Mouse (Mus musculus): ENCODE data around the gene Hormad1.
"Not testable (repeated sequence)": the region's sequence is repeated elsewhere in the genome, so short reads cannot be mapped to it uniquely, and the experiment has no call there.

Hormad1 gene

DNA sequence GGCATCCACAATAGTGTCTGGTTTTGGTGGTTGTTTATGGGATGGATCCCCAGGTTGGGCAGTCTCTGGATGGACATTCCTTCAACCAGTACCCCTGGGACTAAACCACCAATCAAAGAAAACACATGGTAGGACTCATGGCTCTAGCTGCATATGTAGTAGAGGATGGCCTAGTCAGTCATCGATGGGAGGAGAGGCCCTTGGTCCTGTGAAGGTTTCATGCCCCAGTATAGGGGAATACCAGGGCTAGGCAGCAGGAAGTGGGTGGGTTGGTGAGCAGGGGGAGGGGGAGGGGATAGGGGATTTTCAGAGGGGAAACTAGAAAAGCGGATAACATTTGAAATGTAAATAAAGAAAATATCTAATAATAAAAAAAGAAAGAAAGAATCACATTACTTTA, 18.3 kb upstream of the Hormad1 start:
- CTCF ChIA-PET, result not testable (repeated sequence)
- POLR2A ChIA-PET, result interaction anchor here in 3 of 4 experiments (0.6 to 1.4 kb wide), 3 partner anchors 63 to 243 kb away, joined by 3 to 4 read pairs (median 3); no protein-coding TSS in a partner anchor

DNA sequence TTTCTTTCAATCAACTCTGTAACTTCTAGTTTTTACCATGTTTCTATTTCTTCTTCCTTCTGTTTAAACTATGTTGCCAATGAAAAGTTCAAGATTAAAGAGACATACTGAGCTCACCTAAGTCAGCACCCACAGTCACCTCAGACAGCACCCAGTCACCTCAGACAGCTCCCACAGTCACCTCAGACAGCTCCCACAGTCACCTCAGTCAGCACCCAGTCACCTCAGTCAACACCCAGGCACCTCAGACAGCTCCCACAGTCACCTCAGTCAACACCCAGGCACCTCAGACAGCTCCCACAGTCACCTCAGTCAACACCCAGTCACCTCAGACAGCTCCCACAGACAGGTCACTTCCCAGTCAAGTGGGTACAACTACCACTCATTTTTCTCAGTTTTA, 17.3 kb upstream of the Hormad1 start:
- CTCF ChIA-PET, result interaction anchor here in 1 of 4 experiments (0.6 to 0.7 kb wide), 2 partner anchors 242 to 524 kb away, joined by 3 read pairs; no protein-coding TSS in a partner anchor
- POLR2A ChIA-PET, result interaction anchor here in 3 of 4 experiments (0.6 to 1.7 kb wide), 8 partner anchors 9 to 156 kb away, joined by 3 to 12 read pairs (median 4); partner anchors contain the start of gene Hormad1 (in 2 of the 3)

DNA sequence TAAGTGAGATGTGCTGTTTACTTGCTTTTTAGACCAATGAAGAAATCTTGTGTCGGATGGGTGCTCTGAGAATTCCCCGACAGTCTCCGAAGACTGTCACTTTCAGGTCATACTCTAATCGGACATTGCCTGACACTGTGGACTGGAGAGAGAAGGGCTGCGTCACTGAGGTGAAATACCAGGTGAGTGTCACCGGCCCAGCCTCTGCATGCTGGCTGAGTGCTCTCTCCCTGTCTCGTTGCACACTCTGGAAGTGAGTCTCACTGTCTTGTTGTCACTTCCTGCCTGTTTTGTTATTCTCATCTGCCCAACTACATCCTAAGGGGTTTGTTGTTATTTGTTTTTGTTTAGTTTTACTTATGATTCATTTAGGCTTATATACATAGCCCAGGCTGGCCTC, 16.5 kb upstream of the Hormad1 start:
- CTCF ChIA-PET, result interaction anchor here in 2 of 4 experiments (0.6 to 1.5 kb wide), 3 partner anchors 140 to 243 kb away, joined by 3 to 4 read pairs (median 3); no protein-coding TSS in a partner anchor
- POLR2A ChIA-PET, result interaction anchor here in 3 of 4 experiments (0.6 to 1.7 kb wide), 7 partner anchors 16 to 155 kb away, joined by 3 to 12 read pairs (median 3); partner anchors contain the start of genes Hormad1 (in 2 of the 3) and Golph3l (in 1 of the 3)

DNA sequence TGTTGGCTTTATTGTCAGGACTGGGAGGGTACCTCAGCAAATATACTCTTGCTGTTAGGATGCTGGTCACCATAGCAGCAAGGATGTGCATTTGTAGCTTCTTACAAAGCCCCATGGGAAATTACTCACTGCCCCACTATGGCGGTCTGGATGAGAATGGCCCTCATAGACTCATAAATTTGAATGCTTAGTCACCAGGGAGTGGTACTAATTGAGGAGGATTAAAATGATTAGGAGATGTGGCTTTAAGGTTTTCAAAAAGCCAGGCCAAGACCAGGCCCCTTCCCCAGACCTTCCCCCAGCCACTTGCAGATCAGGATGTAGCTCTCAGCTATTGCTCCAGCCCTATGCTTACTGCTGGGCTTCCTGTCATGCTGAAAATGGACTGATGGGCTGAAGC, 9.3 kb upstream of the Hormad1 start:
- ChIA-PET POLR2A (interaction anchor here in 1 of 4 experiments (0.8 kb wide), 1 partner anchor 13 kb away, joined by 3 read pairs; no protein-coding TSS in a partner anchor), CTCF (interaction anchor here in 3 of 4 experiments (0.6 to 1.7 kb wide), 3 partner anchors 15 to 176 kb away, joined by 3 to 7 read pairs (median 5); no protein-coding TSS in a partner anchor)

DNA sequence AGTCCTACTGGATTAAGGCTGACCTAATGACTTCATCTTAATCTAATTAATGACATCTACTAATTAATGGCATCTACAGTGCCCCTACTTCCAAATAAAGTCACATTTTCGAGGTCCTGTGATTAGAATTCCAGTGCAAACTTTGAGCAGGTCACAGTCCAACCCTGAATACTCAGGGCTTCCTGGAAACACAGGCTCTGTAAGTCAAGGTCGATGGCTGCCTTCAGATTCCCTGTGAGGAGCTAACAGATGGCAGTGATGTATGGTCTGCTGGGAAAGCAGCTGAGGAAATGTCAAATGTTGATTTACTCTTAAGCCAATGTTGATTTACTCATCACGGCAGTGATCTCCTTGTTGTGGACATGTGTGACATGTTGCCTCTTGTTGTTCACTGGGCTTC, 5.5 kb upstream of the Hormad1 start:
- ChIA-PET POLR2A (interaction anchor here (0.6 to 0.9 kb wide), 5 partner anchors 9 to 182 kb away, joined by 3 to 10 read pairs (median 3); no protein-coding TSS in a partner anchor), CTCF (interaction anchor here in 2 of 4 experiments (0.7 to 1.4 kb wide), 2 partner anchors 37 to 60 kb away, joined by 3 to 5 read pairs; no protein-coding TSS in a partner anchor)

DNA sequence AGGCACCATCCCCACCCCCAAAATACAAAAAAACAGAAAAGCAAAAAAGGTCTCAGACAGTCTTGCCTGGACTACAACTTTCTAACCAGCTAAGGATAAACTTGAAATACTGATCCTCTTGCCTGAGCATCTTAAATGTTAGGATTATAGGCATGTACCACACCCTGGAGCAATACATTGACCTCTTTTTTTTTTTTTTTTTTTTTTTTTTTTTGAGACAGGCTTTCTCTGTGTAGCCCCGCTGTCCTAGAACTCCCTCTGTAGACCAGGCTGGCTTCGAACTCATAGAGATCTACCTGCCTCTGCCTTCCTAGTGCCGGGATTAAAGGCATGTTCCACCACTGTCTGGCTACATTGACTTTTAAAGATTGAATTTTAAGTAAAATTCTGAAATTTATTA, 1.3 kb downstream of the Hormad1 start:
- ChIA-PET POLR2A (interaction anchor here in 3 of 4 experiments (0.6 to 2.2 kb wide), 13 partner anchors 24 to 343 kb away, joined by 3 to 11 read pairs (median 3); partner anchors contain the start of genes Golph3l (in 2 of the 3), Car14 (in 1 of the 3) and Ensa (in 1 of the 3)), CTCF (interaction anchor here in 3 of 4 experiments (0.6 to 1.0 kb wide), 3 partner anchors 43 to 942 kb away, joined by 3 to 4 read pairs (median 4); no protein-coding TSS in a partner anchor)

DNA sequence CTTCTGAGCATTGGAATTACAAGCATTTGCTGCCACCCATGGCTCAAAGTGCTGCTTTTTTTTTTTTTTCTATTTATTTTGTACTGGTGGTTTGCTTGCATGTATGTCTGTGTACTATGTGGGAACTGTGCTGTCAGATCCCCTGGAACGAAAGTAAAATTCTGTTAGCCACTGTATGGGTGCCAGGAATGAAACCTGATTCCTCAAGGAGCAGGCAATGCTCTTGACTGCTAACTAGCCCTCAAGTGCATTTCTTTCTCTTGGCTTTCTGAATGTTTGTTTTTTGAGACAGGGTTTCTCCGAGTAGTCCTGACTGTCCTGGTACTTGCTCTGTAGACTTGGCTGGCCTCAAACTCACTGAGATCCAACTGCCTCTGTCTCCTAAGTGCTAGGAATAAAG, 2.3 kb downstream of the Hormad1 start:
- ChIA-PET CTCF (no interaction called here), POLR2A (interaction anchor here in 1 of 4 experiments (1.4 kb wide), 1 partner anchor 11 kb away, joined by 4 read pairs; no protein-coding TSS in a partner anchor)

DNA sequence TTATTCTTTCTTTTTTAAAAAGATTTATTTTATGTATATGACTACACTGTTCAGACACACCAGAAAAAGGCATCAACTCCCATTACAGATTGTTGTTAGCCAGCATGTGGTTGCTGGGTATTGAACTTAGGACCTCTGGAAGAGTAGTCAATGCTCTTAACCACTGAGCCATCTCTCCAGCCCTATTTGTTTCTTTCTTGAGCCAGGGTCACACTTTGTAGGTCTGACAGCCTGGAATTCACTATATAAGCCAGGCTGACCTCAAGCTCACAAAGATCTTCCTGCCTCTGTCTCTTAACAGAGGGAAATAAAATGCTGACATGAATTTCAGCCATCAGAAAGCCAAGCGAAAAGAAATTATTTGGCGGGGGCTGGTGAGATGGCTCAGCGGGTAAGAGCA, 10.1 kb downstream of the Hormad1 start:
- ChIA-PET CTCF (no interaction called here), POLR2A (interaction anchor here in 1 of 4 experiments (0.6 kb wide), 1 partner anchor 9 kb away, joined by 3 read pairs; no protein-coding TSS in a partner anchor)

DNA sequence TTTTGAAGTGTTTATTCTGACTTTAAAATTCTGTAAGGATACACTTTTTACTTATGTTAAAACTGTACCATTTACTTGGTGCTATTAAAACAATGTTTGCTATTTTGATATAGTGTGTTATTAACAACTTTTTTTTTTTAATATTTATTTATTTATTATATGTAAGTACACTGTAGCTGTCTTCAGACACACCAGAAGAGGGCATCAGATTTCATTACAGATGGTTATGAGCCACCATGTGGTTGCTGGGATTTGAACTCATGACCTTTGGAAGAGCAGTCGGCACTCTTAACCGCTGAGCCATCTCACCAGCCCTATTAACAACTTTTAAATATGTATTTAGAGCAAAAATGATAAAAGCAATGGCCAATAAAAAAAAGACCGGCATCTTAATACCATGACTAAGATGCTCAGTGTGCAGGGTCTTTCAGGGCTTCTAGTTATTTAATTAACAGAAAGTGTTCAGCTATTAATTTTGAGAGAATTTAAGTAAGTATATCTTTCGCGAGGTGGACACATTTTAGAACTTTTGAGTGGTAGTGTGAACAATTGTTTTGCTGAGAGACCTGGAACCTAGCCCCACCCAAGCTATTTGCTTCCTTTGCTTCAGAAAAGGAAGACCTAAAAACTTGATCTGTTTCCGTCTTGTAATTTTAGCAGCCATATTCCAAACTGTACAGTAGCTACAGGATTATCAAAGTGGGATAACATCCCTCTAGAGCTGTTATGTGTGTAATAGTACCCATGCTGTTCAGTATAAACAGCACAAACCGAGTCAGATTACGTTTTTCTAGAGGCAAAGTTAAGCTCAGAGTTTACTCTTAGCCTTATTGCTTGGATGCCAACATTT, 28.5 kb downstream of the Hormad1 start:
- ChIA-PET CTCF (interaction anchor here (0.5 to 1.7 kb wide), 12 partner anchors 13 to 445 kb away, joined by 3 to 8 read pairs (median 4); partner anchors contain the start of gene Ensa (in 1 of the 4)), POLR2A (interaction anchor here (0.5 to 3.1 kb wide), 79 partner anchors 8 to 741 kb away, joined by 3 to 56 read pairs (median 4); partner anchors contain the start of genes Ensa (in 4 of the 4), Hormad1 (in 2 of the 4), Adamtsl4 (in 1 of the 4) and Arnt (in 1 of the 4))

DNA sequence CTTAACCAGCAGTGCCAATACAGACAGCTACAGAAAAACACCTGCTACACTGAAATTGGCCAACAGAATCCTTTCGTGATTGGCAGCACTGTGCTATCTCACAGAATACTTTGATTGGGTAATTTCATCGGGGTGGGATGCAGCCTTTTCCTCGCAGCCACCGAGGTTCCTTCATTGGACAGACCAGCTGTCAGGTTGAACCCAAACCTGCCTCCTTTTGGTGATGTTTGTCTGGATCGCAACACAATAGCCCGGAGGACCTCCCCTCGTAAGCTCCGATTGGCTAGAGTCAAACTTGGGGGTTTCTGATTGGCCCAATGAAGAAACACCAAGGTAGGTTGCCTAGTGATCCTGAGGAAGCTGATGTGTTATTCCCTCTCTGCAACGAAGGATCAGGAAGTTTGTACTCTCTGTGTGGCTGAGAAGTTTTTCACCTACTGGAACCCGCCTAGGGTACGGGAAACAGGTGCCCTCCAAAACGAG, 29.2 kb downstream of the Hormad1 start, which contains the start of gene Golph3l:
Gene Golph3l (plus strand): TSS at position 331 of the 483 bp plus-strand sequence.
- CTCF ChIA-PET, result interaction anchor here (0.5 to 1.7 kb wide), 12 partner anchors 12 to 446 kb away, joined by 3 to 8 read pairs (median 4); partner anchors contain the start of gene Ensa (in 1 of the 4)
- POLR2A ChIA-PET, result interaction anchor here (0.5 to 3.1 kb wide), 82 partner anchors 8 to 740 kb away, joined by 3 to 56 read pairs (median 4); partner anchors contain the start of genes Ensa (in 4 of the 4), Hormad1 (in 2 of the 4), Adamtsl4 (in 1 of the 4) and Arnt (in 1 of the 4)

DNA sequence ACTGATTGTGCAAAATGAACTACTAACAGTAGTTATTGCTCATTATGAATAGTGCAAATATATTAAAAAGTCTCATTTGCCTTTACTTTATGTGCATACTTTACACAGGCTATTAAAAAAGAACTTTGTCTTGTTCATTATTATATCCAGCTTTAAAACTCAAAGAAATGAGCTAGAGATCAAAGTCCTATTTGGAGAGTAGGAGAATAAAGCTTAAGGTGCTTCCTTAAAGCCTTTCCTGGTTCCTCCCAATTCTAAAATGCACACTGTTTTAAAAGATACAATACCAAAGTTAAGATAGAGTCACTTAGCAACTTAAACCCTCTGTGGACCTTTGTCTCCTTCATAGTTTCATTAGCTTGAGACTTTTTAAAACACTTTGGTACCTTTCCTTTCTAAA, 39.3 kb downstream of the Hormad1 start:
- POLR2A ChIA-PET, result interaction anchor here in 2 of 4 experiments (0.7 to 4.8 kb wide), 7 partner anchors 11 to 77 kb away, joined by 3 to 17 read pairs (median 4); partner anchors contain the start of genes Ensa (in 1 of the 2) and Golph3l (in 1 of the 2)
- CTCF ChIA-PET, result no interaction called here

DNA sequence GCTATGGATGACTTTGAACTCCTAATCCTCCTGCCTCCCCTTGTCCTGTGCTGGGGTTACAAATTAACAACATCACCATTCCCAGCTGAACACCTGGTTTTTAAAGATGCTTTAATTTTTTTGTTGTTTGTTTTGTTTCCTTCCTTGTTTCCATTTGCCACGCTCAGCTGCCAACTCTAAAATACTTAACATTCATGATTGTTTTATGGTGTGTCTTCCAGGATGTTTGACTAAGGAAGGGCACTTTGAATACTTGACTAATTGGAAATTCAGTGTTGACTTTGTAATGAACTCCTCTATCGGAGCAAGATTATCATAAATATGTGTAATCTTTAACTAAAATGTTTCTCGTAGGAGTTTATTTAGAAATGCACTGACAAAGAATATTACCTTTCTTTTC, 41.8 kb downstream of the Hormad1 start:
- ChIA-PET POLR2A (interaction anchor here in 3 of 4 experiments (0.8 to 3.1 kb wide), 7 partner anchors 13 to 73 kb away, joined by 3 to 16 read pairs (median 6); partner anchors contain the start of genes Golph3l (in 2 of the 3) and Ensa (in 1 of the 3)), CTCF (interaction anchor here in 1 of 4 experiments (1.0 to 1.1 kb wide), 2 partner anchors 13 to 24 kb away, joined by 3 to 4 read pairs; partner anchors contain the start of genes Ensa and Golph3l)

DNA sequence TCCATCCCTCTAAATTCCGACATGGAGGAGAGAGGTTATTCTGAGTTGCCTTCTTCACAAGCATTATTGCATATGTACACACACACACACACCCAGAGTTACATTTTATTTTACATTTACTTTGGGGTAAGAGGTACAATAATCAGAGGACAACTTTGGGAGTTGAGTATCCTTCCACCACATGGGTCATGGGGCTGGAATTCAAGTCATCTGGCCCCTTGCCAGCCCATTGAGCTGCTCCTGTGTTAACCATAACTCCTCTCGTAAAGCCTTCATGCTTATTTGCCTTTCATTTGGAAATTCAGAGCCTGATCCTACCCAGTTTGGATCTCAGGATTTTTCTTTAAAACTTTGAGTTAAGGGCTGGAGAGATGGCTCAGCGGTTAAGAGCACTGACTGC, 46.6 kb downstream of the Hormad1 start:
- ChIA-PET CTCF (interaction anchor here in 1 of 4 experiments (2.0 kb wide), 1 partner anchor 89 kb away, joined by 6 read pairs; no protein-coding TSS in a partner anchor), POLR2A (interaction anchor here in 2 of 4 experiments (0.5 to 2.0 kb wide), 3 partner anchors 9 to 62 kb away, joined by 3 to 10 read pairs (median 3); partner anchors contain the start of gene Golph3l (in 1 of the 2))

DNA sequence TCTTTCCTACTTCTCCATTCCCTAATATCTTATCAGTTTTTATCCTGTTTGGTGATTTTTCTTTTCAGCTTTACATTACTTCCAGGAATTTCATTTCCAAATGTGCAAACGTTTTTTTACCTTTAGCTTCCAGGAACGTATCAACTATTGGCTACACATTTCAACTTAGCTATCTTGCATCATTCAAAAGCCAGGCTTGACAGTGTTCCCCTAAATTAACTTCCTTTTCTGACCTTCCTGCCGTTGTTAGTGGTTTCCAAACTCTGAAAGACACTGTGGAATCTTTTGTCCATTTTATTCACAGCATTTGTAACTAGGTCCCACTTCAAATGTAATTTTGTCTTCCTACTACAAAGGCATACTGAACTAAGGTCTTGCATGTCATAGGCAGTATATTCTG, 49.7 kb downstream of the Hormad1 start:
- ChIA-PET POLR2A (interaction anchor here in 1 of 4 experiments (1.0 to 1.4 kb wide), 3 partner anchors 15 to 43 kb away, joined by 3 to 6 read pairs (median 4); partner anchors contain the start of gene Ensa), CTCF (no interaction called here)

DNA sequence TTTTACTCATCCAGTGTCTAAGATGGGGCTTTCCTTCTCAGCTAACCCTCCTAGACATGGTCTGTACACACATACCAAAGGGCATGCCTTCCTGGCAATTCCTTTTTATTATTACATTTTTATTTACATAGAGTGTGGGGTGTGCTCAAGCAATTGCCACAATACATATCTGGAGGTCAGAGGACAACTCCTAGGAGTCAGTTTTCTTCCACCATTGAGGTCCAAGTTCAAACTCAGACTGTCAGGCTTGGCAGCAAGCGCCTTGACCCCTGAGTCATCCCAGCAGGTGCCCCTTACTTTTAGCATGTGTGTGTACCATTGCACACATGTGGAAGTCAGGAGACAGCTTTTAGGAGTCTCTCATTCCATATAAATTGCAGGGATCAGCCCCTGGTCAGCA, 54.5 kb downstream of the Hormad1 start:
- ChIA-PET POLR2A (interaction anchor here in 3 of 4 experiments (0.7 to 4.4 kb wide), 4 partner anchors 11 to 60 kb away, joined by 4 to 23 read pairs (median 12); partner anchors contain the start of gene Ensa (in 2 of the 3)), CTCF (no interaction called here)

DNA sequence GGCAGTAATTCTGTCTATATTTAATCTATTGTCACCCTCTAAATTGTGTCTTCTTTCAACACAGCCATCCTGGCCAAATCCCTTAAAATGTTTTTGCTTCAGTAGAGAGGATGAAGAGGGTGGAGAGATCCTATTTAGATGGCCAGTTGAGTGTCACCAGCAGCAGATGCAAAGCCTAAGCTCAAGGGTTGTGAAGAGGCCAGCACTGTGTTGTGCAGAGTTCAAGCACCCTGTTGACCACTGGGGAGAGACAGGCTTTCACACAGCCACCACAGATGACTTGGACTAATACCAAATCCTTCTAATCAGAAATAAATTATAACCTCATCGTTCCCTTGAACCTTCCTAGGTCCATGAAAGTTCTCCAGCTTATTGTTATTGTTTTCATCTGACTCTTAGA, 59.0 kb downstream of the Hormad1 start:
- CTCF ChIA-PET, result interaction anchor here in 1 of 4 experiments (0.6 kb wide), 1 partner anchor 34 kb away, joined by 10 read pairs; no protein-coding TSS in a partner anchor
- POLR2A ChIA-PET, result interaction anchor here in 2 of 4 experiments (0.9 to 6.0 kb wide), 4 partner anchors 30 to 81 kb away, joined by 3 to 37 read pairs (median 16); partner anchors contain the start of gene Golph3l (in 1 of the 2)

DNA sequence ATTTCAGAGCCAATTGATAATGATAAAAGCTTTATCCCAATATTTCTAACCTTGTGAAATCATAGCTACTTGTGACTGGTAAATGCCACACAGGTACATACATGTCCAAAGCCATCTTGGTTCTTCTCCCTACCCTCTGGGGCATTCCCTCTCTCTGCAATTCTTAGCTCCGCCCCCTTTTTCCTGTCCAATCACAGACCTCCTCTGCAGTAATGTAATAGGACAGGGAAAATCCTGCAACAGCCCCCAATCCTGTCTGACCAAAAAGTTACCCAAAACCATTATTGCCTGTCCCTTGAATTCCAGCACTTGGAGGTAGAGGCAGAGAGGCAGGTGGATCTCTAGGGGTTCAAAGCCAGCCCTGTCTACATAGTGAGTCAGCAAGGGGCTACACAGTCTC, 61.8 kb downstream of the Hormad1 start:
- POLR2A ChIA-PET, result interaction anchor here in 3 of 4 experiments (0.5 to 6.0 kb wide), 36 partner anchors 8 to 235 kb away, joined by 3 to 37 read pairs (median 5); partner anchors contain the start of genes Golph3l (in 2 of the 3) and Prpf3 (in 1 of the 3)

More for the DNA sequence above, 61.8 kb downstream of the Hormad1 start:
- CTCF ChIA-PET, result interaction anchor here in 2 of 4 experiments (0.6 to 2.3 kb wide), 7 partner anchors 11 to 310 kb away, joined by 3 to 9 read pairs (median 4); no protein-coding TSS in a partner anchor

Measured in embryonic stem cell, embryonic (primary cell).